Mouse (Mus musculus) megakaryocyte, embryonic 14.5 days (primary cell): ENCODE data around the gene Timmdc1. TPM values are rescaled to one million over a fixed set of nuclear protein-coding genes. Genes with fewer than 3 reads are reported as not detected.

Source experiments
- H3K27me3 ChIP-seq: replicated peaks from 2 replicates; pipeline ENCODE3; 2012; ENCODE audit warnings: inconsistent platforms
- H3K36me3 ChIP-seq: replicated peaks from 2 replicates; pipeline ENCODE3; 2012; ENCODE audit warnings: low read length, inconsistent platforms, mixed read lengths
- H3K4me1 ChIP-seq: 2 replicates; pipeline ENCODE4 v1.6.1; 2012; ENCODE audit warnings: inconsistent platforms
- H3K4me3 ChIP-seq: replicated peaks from 2 replicates; pipeline ENCODE3; 2012; ENCODE audit warnings: moderate library complexity, mild to moderate bottlenecking, inconsistent platforms
- H3K9me3 ChIP-seq: 2 replicates; pipeline ENCODE4 v1.6.1; 2012; ENCODE audit warnings: inconsistent platforms
- FLI1 ChIP-seq: IDR thresholded peaks from 2 replicates; pipeline ENCODE4 v1.6.1; 2012; ENCODE audit warnings: low read length, inconsistent platforms, mixed read lengths
- GATA1 ChIP-seq: IDR thresholded peaks from 3 replicates; pipeline ENCODE4 v1.6.1; 2012; ENCODE audit warnings: mixed read lengths, low read length, inconsistent platforms, borderline replicate concordance
- polyA plus RNA-seq: library from polyadenylated mRNA; stranded (reverse); fragments of >175 nt; gene quantifications from 2 replicates; pipeline ENCODE4 v1.2.3, GENCODE M21; 2012; ENCODE audit warnings: low replicate concordance; ENCODE audit not compliant: insufficient read depth

The Timmdc1 gene
- polyA plus RNA-seq, 1 experiment: 26.4 TPM

GRCm38 (mm10) chr16:38549479-38550396 lies 27.3 kb upstream of the Timmdc1 start, which contains the start of gene Poglut1:
TSS of gene Poglut1 (minus strand) at chr16:38550258.
- Histone ChIP-seq H3K4me3 (peak within 1 kb of the TSS; percentile 96), H3K27me3 (peaks cover 10% of the 10 kb centered on the region), H3K36me3 (peaks cover 38% of the 10 kb centered on the region), H3K4me1 (peaks cover 60% of the 10 kb centered on the region), H3K9me3 (peaks cover 4% of the 10 kb centered on the region; the same call in 1 of the 2 replicates)
- no peak for TF ChIP-seq GATA1
- no peak for TF ChIP-seq FLI1

- peaks cover 4% of the 10 kb centered on the region for H3K27me3 ChIP-seq
- peaks cover 55% of the 10 kb centered on the region for H3K36me3 ChIP-seq
- H3K4me3 ChIP-seq: no peak overlapping the region
- no peak for TF ChIP-seq GATA1
- TF ChIP-seq FLI1: no peak
- no peaks in the 10 kb centered on the region for H3K9me3 ChIP-seq
- peaks cover 64% of the 10 kb centered on the region for H3K4me1 ChIP-seq
These were observed 25.5 kb upstream of the Timmdc1 start for GRCm38 (mm10) chr16:38548000-38548399.

DNA sequence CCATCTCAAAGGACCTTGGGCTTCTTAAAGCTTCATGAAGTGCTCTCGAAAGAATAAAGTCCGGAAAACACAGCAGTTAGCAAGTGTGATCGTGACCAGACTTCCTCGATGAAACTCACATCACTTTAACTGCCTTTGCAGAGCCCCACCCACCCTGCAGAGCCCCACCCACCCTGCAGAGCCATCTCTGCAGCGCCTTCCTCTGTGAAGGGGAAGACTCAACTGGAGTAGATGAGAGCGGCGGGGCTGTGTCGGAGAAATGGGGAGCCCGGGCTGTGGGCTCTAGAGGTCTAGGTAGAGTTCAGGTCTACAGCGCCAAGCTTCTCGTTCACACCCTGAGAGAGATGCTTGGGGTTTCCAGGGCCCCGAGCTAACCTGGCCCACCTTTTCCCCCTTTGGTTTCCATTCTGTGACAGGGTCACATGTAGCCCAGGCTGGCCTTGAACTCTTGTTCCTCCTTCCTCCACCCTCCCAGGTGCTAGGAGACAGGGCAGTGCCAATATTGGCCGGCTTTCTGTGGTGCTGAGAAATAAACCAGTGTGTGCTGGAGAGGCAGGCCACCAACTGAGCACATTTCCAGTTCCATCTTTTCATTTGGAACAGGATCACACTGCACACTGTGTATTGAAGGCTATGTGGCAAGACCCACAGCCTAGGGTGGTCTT lies 16.4 kb upstream of the Timmdc1 start:
- H3K9me3 ChIP-seq: no peaks in the 10 kb centered on the region
- TF ChIP-seq FLI1: no peak
- no peak for TF ChIP-seq GATA1
- H3K27me3 ChIP-seq: no peaks in the 10 kb centered on the region
- H3K36me3 ChIP-seq: peaks cover 93% of the 10 kb centered on the region
- peaks cover 6% of the 10 kb centered on the region; the same call in 1 of the 2 replicates for H3K4me1 ChIP-seq
- no peak overlapping the region for H3K4me3 ChIP-seq

GRCm38 (mm10) chr16:38536544-38537146 lies 14.2 kb upstream of the Timmdc1 start:
- peaks cover 93% of the 10 kb centered on the region for H3K36me3 ChIP-seq
- H3K9me3 ChIP-seq: no peaks in the 10 kb centered on the region

GRCm38 (mm10) chr16:38526264-38526663 lies 3.8 kb upstream of the Timmdc1 start:
- Histone ChIP-seq H3K9me3 (no peaks in the 10 kb centered on the region), H3K4me1 (peaks cover 12% of the 10 kb centered on the region), H3K27me3 (no peaks in the 10 kb centered on the region), H3K36me3 (peaks cover 65% of the 10 kb centered on the region), H3K4me3 (no peak overlapping the region)
- no peak for TF ChIP-seq FLI1
- no peak for TF ChIP-seq GATA1

More at GRCm38 (mm10) chr16:38536544-38537146, 14.2 kb upstream of the Timmdc1 start:
- H3K4me3 ChIP-seq: no peak overlapping the region
- H3K27me3 ChIP-seq: no peaks in the 10 kb centered on the region
- peaks cover 4% of the 10 kb centered on the region; the same call in 1 of the 2 replicates for H3K4me1 ChIP-seq
- TF ChIP-seq FLI1 (no peak), GATA1 (no peak)

DNA sequence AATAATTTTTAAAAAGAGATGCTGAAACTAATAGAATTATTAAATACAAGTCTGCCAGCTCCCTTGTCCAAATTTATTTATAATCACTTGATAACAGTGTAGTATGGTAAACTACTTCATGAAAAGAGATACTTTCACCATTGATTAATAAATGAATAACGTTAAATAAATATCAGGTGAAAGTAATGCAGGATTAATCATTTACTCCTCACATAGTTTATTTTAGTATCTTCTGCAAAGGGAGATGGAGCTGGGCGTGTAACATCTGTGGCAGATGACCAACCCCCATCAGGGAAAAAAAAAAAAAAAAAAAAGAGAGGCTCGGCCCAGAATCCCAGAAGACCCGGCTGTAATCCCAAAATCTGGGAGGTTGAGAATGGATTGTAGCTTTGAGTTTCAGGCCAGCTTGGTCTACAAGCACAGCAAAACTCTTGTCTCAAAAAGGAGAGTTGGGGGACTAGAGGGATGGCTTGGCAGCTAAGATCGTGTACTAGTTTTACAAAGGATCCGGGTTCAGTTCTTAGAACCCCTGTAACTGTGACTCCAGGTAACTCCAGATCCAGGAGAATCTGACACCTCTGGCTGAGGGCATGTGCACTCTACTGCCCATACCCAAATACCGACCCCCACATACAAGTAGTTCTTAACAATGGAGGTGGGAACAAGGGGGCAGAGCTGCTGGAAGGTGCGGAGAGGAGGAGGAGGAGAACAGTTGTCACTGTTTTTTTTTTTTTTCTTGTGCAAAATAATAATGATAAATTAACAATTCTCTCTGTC lies 1.1 kb downstream of the Timmdc1 start:
- Histone ChIP-seq H3K4me1 (peaks cover 18% of the 10 kb centered on the region), H3K4me3 (peak overlapping the region; percentile 98), H3K36me3 (peaks cover 48% of the 10 kb centered on the region), H3K27me3 (no peaks in the 10 kb centered on the region), H3K9me3 (no peaks in the 10 kb centered on the region)
- TF ChIP-seq FLI1 (no peak), GATA1 (no peak)

DNA sequence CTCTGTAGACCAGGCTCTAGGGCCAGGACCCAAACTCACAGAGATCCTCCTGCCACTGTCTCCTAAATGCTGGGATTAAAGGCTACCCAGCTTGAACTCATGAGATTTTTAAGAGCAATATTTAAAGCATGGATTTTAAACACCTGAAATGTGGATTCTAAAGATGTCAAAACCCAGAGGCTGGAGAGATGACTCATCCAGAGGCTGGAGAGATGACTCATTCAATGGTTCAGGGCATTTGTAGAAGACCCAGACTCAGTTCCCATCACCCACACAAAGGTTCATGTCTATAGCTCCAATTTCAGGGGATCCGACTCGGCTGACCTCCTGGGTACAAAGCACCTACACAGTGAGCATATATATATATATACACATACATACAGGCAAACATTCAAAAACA lies 3.3 kb downstream of the Timmdc1 start:
- peaks cover 44% of the 10 kb centered on the region for H3K36me3 ChIP-seq
- no peaks in the 10 kb centered on the region for H3K9me3 ChIP-seq
- H3K27me3 ChIP-seq: no peaks in the 10 kb centered on the region
- no peak overlapping the region for H3K4me3 ChIP-seq
- H3K4me1 ChIP-seq: peaks cover 18% of the 10 kb centered on the region
- TF ChIP-seq GATA1 (no peak), FLI1 (no peak)

GRCm38 (mm10) chr16:38510846-38511245 lies 11.6 kb downstream of the Timmdc1 start:
- Histone ChIP-seq H3K9me3 (no peaks in the 10 kb centered on the region), H3K36me3 (peaks cover 81% of the 10 kb centered on the region), H3K4me3 (no peak overlapping the region), H3K27me3 (no peaks in the 10 kb centered on the region), H3K4me1 (peaks cover 4% of the 10 kb centered on the region)
- no peak for TF ChIP-seq FLI1
- no peak for TF ChIP-seq GATA1
